Mouse (Mus musculus) megakaryocyte, embryonic 14.5 days (primary cell): ENCODE measurements around the gene Gm9780.
"Not testable (repeated sequence)": the region's sequence is repeated elsewhere in the genome, so short reads cannot be mapped to it uniquely, and the experiment has no call there.

Source experiments
- FLI1 ChIP-seq: IDR thresholded peaks from 2 replicates; pipeline ENCODE4 v1.6.1; 2012; ENCODE audit warnings: low read length, inconsistent platforms, mixed read lengths
- GATA1 ChIP-seq: IDR thresholded peaks from 3 replicates; pipeline ENCODE4 v1.6.1; 2012; ENCODE audit warnings: mixed read lengths, low read length, inconsistent platforms, borderline replicate concordance

GRCm38 (mm10) chr14:25981880-25982279 lies 60.6 kb downstream of the Gm9780 start:
- not testable (repeated sequence) for TF ChIP-seq GATA1, FLI1
